Mouse (Mus musculus): ENCODE measurements around the gene Plcd1. TPM values are rescaled to one million over a fixed set of nuclear protein-coding genes. Genes with fewer than 3 reads are reported as not detected.

Plcd1 gene
- 1.1 and 5.4 TPM in 2 replicates for polyA plus RNA-seq (2012; ENCODE audit: low replicate concordance)

DNA sequence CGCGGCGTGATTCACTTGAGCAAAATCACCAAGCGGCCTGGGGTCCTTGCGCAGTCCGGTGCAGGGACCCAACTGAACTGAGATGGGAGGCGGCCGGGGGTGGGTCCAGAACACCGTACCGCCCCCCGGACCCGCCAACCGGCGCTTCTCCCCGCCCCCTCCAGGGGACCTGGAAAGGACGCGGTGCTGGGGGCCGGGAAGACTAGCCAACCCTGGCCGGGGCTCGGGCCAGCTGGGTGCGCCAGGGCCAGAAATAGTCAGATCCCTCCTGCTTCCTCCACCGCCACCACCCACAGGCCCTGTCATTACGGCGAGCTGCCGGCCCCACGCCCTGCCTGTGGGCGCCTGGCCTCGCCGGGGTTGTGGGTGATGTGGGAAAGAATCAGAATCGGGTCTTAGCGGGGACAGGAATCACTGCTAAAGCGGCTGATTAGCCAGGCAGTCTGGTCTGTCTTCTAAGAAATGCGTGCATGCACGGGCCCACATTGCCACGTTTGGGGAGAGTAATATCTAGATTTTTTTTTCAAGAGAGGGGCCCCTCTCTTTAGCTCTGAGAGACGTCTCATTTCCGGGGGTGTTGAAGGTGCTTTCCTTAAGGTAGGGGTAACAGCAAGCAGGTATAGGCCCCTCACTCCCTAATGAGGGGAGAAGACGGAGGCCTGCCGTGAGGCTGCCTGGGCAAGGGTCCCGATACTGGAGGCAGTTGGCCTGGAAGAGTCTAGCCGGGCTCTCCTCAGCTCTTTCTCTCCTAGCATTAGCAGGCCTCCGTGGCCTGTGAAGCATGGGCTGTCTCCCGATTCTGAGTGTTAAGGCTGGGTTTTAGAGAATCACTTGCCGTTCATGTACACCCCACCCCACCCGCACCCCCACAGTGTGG lies at the start of gene Plcd1:
TSS of gene Plcd1 (minus strand) at position 84 of the 877 bp plus-strand sequence.

DNA sequence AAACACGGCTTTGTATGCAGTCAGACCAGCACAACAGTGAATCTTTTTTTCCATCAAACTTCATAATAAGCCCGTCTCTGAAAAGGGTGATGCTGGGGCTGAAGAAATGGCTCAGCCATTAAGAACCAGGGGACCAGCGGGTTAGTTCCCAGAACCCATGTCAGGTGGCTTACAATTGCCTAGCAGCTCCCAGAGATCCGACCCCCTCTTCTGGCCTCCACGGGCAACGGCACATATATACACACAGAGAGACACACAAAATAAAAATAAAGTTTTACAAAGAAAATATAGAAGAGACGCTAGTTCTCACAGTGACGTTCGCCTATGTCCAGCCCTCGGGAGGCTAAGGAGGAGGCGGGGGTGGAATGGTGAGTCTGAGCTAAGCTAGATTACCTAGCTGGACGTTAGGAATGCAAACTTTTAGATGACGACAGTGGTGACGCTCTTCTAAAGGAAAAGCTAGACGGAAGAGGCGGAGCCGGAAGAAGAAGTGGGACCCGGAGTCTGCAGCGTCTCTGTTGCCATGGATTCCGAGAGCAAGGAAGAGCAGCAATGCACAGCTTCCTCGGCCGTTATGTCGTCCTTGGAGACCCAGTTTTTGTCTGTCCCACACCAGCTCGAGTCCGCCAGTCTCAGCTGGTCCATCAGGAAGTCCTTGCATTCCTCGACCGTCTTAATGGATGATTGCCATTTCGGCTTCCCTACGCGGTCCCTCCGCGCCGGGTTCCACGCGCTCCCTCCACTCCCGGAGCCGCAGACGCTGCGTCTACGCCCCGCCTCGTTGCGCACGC lies 8.9 kb upstream of the Plcd1 start, which contains the start of gene Dlec1:
TSS of gene Dlec1 (plus strand) at position 487 of the 791 bp plus-strand sequence.

GRCm38 (mm10) chr9:119052154-119052944 lies 41.0 kb downstream of the Plcd1 start, which contains the start of gene Vill:
Gene Vill (plus strand): TSS chr9:119052778.

Other genes starting within 250 kb of the Plcd1 start
- gene Ctdspl, start 167.0 kb downstream of the Plcd1 start, polyA plus RNA-seq (2012; ENCODE audit: low replicate concordance) = 0.49 and 0.50 TPM in 2 replicates
- gene Vill, start 40.7 kb downstream of the Plcd1 start, polyA plus RNA-seq (2012; ENCODE audit: low replicate concordance) = not detected in 2 replicates
- 0.34 and 0.73 TPM in 2 replicates for gene Dlec1, start 9.0 kb upstream of the Plcd1 start, polyA plus RNA-seq (2012; ENCODE audit: low replicate concordance)
- 2.1 TPM in 2 replicates for gene Acaa1b, start 63.6 kb upstream of the Plcd1 start, polyA plus RNA-seq (2012; ENCODE audit: low replicate concordance)
- not detected in 2 replicates for gene Gm47289, start 65.7 kb upstream of the Plcd1 start, polyA plus RNA-seq (2012; ENCODE audit: low replicate concordance)
- gene Slc22a13, start 115.6 kb upstream of the Plcd1 start, polyA plus RNA-seq (2012; ENCODE audit: low replicate concordance) = 0.16 and 0.78 TPM in 2 replicates
- 8.9 and 18.4 TPM in 2 replicates for gene Oxsr1, start 228.9 kb upstream of the Plcd1 start, polyA plus RNA-seq (2012; ENCODE audit: low replicate concordance)
- 46.5 and 124 TPM in 2 replicates for gene Acaa1a, start 246.2 kb upstream of the Plcd1 start, polyA plus RNA-seq (2012; ENCODE audit: low replicate concordance)
- gene Myd88, start 247.9 kb upstream of the Plcd1 start, polyA plus RNA-seq (2012; ENCODE audit: low replicate concordance) = 33.9 and 77.1 TPM in 2 replicates

All from hematopoietic multipotent progenitor cell, adult 10-12 weeks (in vitro differentiated cells).